ENCODE assay signal across 8 mouse cellular contexts in the genomic region with DNA sequence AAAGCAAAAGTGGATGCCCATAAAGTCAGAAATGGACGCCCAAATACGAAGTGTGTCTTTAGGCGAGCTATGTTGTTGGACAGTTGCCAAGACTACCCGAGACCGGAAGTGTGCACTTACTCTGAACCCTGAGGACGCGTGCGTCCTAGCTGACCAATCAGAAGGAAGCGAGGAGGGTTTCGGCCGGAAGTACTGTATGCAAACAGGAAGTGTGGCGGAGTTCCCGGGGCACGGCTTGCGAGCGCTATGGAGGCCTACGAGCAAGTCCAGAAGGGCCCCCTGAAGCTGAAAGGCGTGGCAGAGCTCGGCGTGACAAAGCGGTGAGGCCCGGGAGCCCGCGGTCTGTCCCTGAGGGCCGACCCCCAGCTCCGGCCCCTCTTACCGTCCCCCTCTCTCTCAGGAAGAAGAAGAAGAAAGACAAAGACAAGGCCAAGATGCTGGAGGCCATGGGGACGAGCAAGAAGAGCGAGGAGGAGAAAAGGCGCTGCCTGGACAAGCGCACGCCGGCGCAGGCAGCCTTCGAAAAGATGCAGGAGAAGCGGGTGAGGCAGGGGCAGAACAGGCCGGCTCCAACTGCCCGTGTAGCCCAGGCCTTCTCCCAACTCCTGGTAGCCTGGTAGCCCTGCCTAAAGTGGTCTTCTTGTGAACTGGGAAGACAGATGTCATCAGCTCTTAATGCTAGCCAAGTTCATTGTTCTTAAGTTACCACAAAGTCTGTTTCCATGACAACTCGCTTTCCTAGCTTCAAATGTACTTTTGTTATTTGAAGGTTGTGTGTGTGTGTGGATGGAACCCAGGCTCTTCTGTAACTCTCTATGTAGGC. TPM values are rescaled to one million over a fixed set of nuclear protein-coding genes. Genes with fewer than 3 reads are reported as not detected.
DNase-seq lines count a peak whose midpoint lies in the region; ATAC-seq lines count a peak whose summit lies in the region.

Fam32a (plus strand) TSS at position 190 of the 823 bp plus-strand sequence.

- intact Hi-C loops in heart, postnatal 14 days (cut with DNase I), result loop anchor here (5.0 kb wide), 1 partner anchor 42 kb away; no protein-coding TSS in a partner anchor

- peaks cover 9% of the 10 kb centered on the region; the same call in 1 of the 2 replicates for H3K4me1 ChIP-seq in forebrain, embryonic 14.5 days (ENCODE audit: control insufficient read depth, insufficient read depth, low read length)
- peaks cover 17% of the 10 kb centered on the region for H3K4me1 ChIP-seq in neural tube, embryonic 15.5 days

- H3K4me2 ChIP-seq in forebrain, embryonic 14.5 days (ENCODE audit: low read length), result peak within 1 kb of the TSS; percentile 91
- H3K4me2 ChIP-seq in neural tube, embryonic 15.5 days, result peak within 1 kb of the TSS; percentile 63

- H3K27me3 ChIP-seq in forebrain, embryonic 14.5 days (replicated peaks; ENCODE audit: control insufficient read depth, insufficient read depth, low read length), result no peaks in the 10 kb centered on the region
- peaks cover 25% of the 10 kb centered on the region for H3K27me3 ChIP-seq in neural tube, embryonic 15.5 days (replicated peaks)

- 11% methylated on average over 39 of the region's 39 CpGs for WGBS in forebrain, embryonic 14.5 days
- 18% methylated on average over 39 of the region's 39 CpGs for WGBS in neural tube, embryonic 15.5 days

- H3K9ac ChIP-seq in forebrain, embryonic 14.5 days (ENCODE audit: low read length), result peak within 1 kb of the TSS; percentile 76
- H3K9ac ChIP-seq in neural tube, embryonic 15.5 days (replicated peaks), result peak within 1 kb of the TSS; percentile 72

- DNase-seq in ES-CJ7 (ENCODE audit: low read depth, low spot score), result peak; percentile 100
- DNase-seq in cerebellum, adult 11 months, result peak; percentile 85
- DNase-seq in forebrain, embryonic 14.5 days (ENCODE audit: low spot score), result peak; percentile 98
- peak; percentile 84 to 90 for DNase-seq in heart, postnatal 14 days
- peak; percentile 93 for DNase-seq in layer of hippocampus, adult 11-12 months (ENCODE audit: low spot score)
- peak; percentile 92 to 95 for DNase-seq in lung, adult 18-20 months
- DNase-seq in testis, postnatal 14 days (ENCODE audit: low spot score), result peak; percentile 91

- H3K9me3 ChIP-seq in forebrain, embryonic 14.5 days (replicated peaks; ENCODE audit: control insufficient read depth, low read length), result no peaks in the 10 kb centered on the region
- no peaks in the 10 kb centered on the region for H3K9me3 ChIP-seq in neural tube, embryonic 15.5 days (replicated peaks)

- peak; percentile 98 for ATAC-seq in forebrain, embryonic 14.5 days
- ATAC-seq in neural tube, embryonic 15.5 days (ENCODE audit: low FRiP score), result peak; percentile 98

- peak within 1 kb of the TSS; percentile 62; the same call in 1 of the 2 replicates for H3K27ac ChIP-seq in forebrain, embryonic 14.5 days (ENCODE audit: low read depth, low read length)
- peak within 1 kb of the TSS; percentile 78 for H3K27ac ChIP-seq in neural tube, embryonic 15.5 days (replicated peaks)

- peaks cover 30% of the 10 kb centered on the region for H3K36me3 ChIP-seq in forebrain, embryonic 14.5 days (ENCODE audit: control insufficient read depth, insufficient read depth, low read length)
- peaks cover 28% of the 10 kb centered on the region for H3K36me3 ChIP-seq in neural tube, embryonic 15.5 days

- peak within 1 kb of the TSS; percentile 67 for H3K4me3 ChIP-seq in forebrain, embryonic 14.5 days (ENCODE audit: low read depth, low read length)
- peak within 1 kb of the TSS; percentile 84 for H3K4me3 ChIP-seq in neural tube, embryonic 15.5 days (replicated peaks)

RNA-seq across cellular contexts. Expression of gene Fam32a, which starts in this region (rescaled TPM):
- 87.4 and 92.9 TPM in 2 replicates for polyA plus RNA-seq in forebrain, embryonic 14.5 days (2014; fragmentation: Nextera tagmentation; extraction: Ambion mirVana)
- total RNA-seq in heart, postnatal 14 days (2021), result 10 to 100 TPM; 21.4 to 24.4 TPM
- polyA plus RNA-seq in neural tube, embryonic 15.5 days (2015; fragmentation: Nextera tagmentation; extraction: Ambion mirVana), result 78.7 and 86.4 TPM in 2 replicates

Comparison
In these comparisons a context has a peak if more than half of its experiments do, and no peak if none do; other contexts are left out.
1. Peak in every context shown above with its lines: DNase-seq, ATAC-seq, H3K4me3 ChIP-seq and H3K27ac ChIP-seq.